Mouse (Mus musculus) embryo, embryonic 11 days (tissue): ENCODE results near the gene Gpc4.
A peak's percentile ranks its signal among the peaks of the same experiment; 100 is the strongest.

Experiments
- DNase-seq: peaks from one replicate; pipeline ENCODE4 v3.0.0-alpha.2; 2015

Gpc4 gene

GRCm38 (mm10) chrX:52145563-52145962, 19.5 kb downstream of the Gpc4 start:
- DNase-seq, result no peak

- no peak for DNase-seq
Measured at GRCm38 (mm10) chrX:52144491-52144890, 20.6 kb downstream of the Gpc4 start.

DNA sequence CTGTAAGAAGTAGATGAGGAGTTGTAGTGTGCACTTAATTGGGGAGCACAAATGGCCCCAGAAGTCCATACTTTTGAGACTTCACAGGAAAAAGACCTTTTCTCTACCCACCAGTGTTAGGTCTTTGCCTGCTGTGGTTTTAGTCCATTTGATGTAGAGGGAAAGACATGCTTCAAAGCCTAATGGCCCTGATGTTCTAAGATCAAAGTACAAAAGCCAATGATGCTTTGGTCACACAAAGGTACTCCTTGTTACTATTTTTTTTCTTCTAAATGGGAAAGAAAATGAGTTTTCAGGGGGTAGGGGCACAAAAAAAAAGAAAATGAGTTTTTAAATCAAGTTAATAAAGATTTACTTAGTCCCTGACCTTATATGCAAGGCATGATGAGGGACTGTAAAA, 24.7 kb downstream of the Gpc4 start:
- DNase-seq, result no peak

GRCm38 (mm10) chrX:52138461-52139075, 26.5 kb downstream of the Gpc4 start:
- DNase-seq, result no peak

DNA sequence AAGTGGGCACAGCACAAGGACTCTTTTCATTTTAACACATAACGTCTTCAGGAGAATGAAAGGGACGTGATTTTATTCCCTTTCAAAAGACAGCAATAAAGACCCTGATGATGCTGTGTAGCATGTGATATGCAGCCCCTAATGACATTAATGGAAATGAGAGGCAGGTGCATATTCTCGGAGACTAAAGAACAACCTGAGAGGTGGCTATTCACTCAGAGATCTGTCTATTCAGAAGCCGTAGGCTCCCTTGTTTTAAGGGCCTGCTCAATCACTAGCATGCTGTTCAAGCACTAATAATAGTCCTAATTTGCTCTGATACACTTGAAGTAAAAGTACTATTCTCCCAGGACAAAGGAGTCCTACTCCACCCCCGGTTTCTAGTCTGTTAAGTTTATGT, 27.0 kb downstream of the Gpc4 start:
- DNase-seq, result no peak

GRCm38 (mm10) chrX:52136525-52136924, 28.5 kb downstream of the Gpc4 start:
- DNase-seq, result no peak

DNA sequence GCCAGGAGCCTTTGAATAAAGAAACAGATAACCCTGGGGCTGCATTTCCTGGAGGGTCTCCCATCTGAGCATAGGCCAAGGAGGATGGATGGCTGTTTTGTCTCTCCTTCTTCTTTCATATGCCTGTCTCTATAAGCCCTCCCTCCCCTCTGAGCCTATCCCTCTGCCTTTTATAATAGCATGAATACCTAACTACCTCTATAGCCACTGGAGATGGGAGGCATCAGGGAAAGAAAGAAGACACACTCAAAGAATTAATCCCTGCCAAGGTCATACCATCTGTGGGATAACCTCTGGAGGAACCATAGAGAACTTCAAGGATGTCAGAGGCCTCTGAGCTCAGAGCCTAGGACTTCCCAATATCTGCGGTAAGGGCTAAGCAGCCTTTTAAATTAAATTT, 35.4 kb downstream of the Gpc4 start:
- no peak for DNase-seq

DNA sequence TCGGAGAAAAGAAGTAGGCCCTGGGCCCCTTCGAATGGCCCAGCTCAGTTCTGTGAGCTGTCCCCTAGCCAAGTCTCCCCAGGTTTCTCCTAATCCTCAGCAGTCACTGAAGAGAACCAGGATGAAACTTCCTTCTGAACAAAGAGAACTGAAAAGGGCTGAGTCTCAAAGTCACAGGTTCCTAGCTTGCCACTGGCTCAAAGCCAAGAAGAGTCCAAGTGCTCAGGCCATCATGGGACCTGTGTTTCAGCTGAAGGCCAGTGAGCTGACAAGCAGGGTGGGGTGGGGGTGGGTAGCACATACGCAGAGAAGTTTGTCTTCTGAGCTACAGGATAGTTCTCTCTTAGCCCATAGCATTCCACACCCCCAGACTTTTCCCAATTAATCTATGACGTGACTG, 36.3 kb downstream of the Gpc4 start:
- DNase-seq, result no peak

GRCm38 (mm10) chrX:52113651-52114050, 51.4 kb downstream of the Gpc4 start:
- no peak for DNase-seq

- DNase-seq, result peak; percentile 9
Measured at GRCm38 (mm10) chrX:52109663-52110062, 55.4 kb downstream of the Gpc4 start.

- no peak for DNase-seq
Measured at GRCm38 (mm10) chrX:52108966-52109365, 56.1 kb downstream of the Gpc4 start.

GRCm38 (mm10) chrX:52103771-52104170, 61.3 kb downstream of the Gpc4 start:
- no peak for DNase-seq

DNA sequence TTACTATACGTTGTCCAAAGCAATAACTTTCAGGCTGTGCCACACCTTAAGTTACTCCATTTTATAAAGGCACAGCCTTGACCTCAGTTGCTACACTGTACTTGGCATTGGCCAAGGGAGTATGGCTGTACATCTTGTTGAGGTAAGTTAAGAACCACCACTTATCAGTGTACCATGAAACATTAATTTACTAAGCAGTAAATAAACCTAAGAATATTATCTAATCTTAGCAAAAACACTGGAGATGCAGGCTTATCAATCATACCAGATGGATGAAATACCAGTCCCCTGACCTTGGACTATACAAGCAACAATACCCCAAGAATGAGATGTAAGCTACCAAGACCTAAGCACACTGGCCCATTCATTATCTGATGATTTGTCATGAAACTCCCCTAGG, 63.1 kb downstream of the Gpc4 start:
- DNase-seq, result no peak

GRCm38 (mm10) chrX:52101445-52101844, 63.6 kb downstream of the Gpc4 start:
- no peak for DNase-seq

DNA sequence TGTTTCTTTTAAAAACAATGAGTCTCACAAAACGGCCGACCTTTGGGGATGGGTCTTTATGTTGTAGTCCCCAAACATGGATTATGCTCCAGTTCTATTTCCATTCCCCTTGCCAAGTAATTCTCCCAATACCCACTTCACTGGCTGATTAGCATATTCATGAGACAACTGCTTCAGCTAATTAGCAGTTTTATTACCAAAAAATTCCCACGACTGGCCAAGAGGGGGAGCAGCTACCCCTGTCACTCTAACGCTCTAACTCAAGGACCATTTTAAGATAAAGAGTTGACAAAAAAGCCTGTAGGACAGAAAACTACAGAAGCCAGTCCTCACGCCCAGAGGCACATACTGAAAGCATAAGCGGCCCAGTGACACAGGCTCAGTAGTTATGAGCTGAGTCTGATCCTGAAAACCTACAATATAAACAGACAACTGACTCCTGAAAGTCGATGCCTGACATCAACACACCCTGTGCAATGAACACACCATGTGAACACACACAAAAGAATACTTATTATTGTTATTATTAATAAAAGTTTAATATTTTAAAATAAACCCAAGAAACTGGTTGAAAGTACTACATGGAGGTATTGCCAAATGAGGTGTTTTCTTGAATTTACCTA, 77.2 kb downstream of the Gpc4 start:
- peak; percentile 27 for DNase-seq

DNA sequence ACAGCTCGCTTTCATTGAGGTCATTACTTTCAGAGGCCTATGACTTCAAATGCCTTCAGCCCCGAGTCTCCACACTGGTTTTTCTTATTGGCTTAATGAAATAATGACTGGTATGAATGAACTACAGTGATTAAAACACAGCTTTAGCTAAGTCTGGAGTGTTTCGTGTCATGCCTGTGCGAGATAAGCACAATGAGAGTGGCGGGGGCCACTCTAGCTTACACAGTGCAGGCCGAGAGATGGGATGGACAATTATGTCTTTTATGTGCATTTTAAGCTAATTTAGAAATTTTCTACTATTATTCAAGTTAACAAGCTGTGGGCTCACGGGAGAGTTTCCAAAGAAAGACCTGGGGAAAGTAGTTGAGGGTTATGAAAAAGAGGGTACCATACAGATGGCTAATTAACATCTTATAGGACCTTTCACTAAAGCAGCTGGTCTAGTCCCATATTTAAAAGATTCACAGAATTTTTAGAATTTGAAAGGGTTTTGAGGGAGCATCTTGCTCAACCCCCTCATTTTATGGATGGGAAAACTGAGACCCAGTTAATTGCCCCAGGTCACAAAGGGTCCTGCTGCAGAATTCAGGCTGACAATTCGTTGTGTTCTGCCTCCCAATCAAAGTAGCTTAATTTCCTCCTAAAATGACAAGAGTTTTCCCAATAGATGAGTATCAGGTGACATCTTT, 78.0 kb downstream of the Gpc4 start:
- no peak for DNase-seq

GRCm38 (mm10) chrX:52083557-52083956, 81.5 kb downstream of the Gpc4 start:
- no peak for DNase-seq

DNA sequence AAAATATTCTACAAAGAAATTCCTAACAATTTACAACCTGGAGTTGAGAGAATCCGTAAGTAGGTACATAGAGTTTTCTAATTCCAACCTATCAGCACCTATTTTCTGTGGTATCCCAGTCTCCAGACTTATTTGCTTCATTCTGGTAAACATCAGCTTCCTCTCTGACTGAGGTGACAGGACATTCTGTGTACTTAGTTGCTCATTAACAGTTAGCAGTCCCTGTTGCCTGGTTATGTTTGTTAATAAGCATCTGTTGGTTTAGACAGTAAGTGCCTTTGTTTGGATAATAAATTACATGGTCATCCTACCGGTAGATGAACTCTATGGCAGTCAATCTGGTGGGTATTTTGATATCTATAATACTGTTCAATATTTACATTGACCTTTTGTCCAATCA, 92.6 kb downstream of the Gpc4 start:
- DNase-seq, result no peak

- DNase-seq, result no peak
Measured at GRCm38 (mm10) chrX:52053416-52053815, 111.6 kb downstream of the Gpc4 start.

GRCm38 (mm10) chrX:52052011-52052410, 113.0 kb downstream of the Gpc4 start:
- DNase-seq, result peak; percentile 10

DNA sequence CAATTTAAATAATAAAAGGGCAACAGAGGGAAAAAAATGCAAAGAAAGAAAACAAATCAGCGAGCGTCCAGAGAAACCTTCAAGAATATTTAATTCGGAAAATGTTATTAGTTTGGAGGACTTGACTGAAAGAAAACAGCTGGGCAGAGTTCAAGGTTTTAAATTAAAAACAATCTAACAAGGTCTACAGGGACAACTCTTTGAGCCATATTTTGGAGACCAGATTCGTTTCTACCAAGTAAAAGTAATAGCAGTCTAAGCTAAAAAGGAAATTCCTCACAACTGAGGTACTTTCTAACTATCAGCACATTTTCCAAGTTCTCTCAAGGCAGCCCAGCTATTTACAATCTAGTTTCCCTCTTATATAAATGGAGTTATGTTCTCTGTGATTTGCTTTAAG, 114.1 kb downstream of the Gpc4 start:
- DNase-seq, result no peak

DNA sequence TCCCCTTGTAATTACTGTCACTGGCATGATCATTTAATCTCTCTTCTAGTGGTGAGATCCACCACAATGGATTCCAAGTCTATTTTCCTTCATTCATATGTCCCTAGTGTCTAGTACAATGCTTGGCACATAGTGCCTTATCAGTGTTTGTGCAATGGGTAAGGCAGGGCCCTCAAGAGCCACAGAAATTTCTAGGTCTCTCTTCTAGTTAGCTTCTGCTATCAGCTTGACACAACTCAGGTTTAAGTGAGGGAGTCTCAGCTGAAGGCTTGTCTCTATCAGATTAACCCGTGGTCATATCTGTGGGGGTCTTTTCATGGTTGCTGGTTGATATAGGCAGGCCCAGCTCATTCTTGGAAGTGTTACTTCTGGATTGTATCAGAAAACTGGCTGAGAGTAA, 125.2 kb downstream of the Gpc4 start:
- no peak for DNase-seq

DNA sequence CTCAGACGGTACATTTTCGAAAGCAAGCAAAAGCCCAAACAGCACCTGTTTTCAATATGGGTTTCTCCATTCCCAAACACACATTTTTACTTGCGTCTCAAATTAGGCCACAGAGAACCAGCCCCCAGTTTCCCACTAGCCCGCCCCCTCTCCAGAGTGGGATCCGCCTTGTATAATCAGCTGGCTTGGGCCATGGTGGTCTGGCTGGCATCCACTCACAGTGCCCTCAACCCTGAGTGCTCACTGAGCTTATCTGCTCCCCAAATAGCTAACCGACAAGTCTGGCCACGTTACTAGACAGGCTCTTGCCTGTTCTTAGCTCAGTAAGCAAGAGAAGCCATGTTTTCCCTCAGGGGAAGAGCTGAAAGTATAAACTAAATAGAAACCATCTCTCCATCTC, 134.9 kb downstream of the Gpc4 start:
- DNase-seq, result no peak

- peak; percentile 50 for DNase-seq
Measured at GRCm38 (mm10) chrX:52017660-52018059, 147.4 kb downstream of the Gpc4 start.
